Mouse (Mus musculus): ENCODE data around the gene Cyp2d11. TPM values are rescaled to one million over a fixed set of nuclear protein-coding genes. Genes with fewer than 3 reads are reported as not detected.
A peak's percentile ranks its signal among the peaks of the same experiment; 100 is the strongest.
"Not testable (repeated sequence)": the region's sequence is repeated elsewhere in the genome, so short reads cannot be mapped to it uniquely, and the experiment has no call there.

Gene Cyp2d11
- polyA plus RNA-seq (2014; fragmentation: Nextera tagmentation; extraction: Ambion mirVana): not detected in 2 replicates

DNA sequence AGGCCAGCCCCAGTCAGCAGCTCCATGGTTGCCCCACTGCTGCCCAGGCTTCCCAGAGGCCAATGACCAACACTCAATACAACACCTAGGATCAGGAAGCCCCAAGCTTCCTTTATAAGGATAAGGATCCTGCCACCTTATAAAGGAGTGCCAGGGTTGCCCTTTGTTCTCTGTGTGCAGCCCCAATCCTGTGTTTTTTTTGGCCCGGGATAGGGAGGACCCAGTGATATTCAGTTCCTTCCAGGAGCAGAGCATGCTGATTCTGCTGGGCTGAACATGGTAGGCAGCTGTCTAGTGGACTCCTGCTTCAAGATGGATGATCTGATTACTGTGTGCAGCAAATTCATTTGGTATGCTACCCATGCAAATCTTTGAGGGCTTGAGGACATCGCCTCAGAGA lies at the start of gene Cyp2d11:
Gene Cyp2d11 (minus strand): TSS at position 101 of the 400 bp plus-strand sequence.
- H3K27me3 ChIP-seq (replicated peaks; ENCODE audit: control insufficient read depth, insufficient read depth, low read length); H3K27ac ChIP-seq (ENCODE audit: low read depth); H3K4me1 ChIP-seq (replicated peaks; ENCODE audit: control insufficient read depth, insufficient read depth, low read length); H3K4me2 ChIP-seq (ENCODE audit: low read length); H3K36me3 ChIP-seq (ENCODE audit: control insufficient read depth, insufficient read depth, low read length); DNase-seq (ENCODE audit: low spot score); ATAC-seq (replicated peaks; ENCODE audit: low FRiP score, low TSS enrichment, low read depth); H3K9ac ChIP-seq (ENCODE audit: low read length); H3K9me3 ChIP-seq (ENCODE audit: control insufficient read depth, low read length); H3K4me3 ChIP-seq (ENCODE audit: low read depth, low read length): not testable (repeated sequence)
- 81% methylated on average over 2 of the region's 2 CpGs for WGBS

DNA sequence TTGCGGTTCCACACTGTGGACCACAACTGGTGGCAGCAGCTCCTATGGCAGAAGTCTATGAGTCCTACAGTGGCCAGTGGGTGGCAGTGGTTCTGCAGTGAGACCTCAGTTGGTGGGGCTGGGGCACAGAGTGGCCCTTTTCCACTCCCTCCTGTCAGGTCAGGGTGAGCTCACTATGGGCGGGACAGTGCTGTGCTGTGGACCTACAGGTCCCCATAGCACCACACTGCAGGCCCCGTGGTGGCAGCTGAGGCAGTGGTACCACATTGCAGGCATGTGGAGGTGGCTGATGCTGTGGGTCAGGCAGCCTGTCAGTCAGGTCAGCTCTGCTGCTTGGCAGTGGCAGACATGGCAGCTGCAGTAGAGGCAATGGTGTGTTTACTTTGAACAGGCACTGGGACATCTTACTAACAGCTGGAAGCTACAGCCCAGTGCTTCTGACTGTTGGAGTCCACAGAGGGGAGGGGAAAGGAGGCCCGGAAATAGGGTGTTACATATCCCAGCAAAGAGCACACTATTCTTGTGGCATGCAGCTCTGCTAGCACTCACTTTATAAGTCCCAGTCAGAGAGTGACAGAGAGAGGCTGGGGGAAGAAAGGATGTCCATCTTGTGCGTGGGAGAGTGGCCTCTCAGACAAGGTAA lies 44.3 kb upstream of the Cyp2d11 start:
- ATAC-seq (replicated peaks; ENCODE audit: low FRiP score, low TSS enrichment, low read depth) (no peak), DNase-seq (ENCODE audit: low spot score) (peak; percentile 51)
- H3K27me3 ChIP-seq (replicated peaks; ENCODE audit: control insufficient read depth, insufficient read depth, low read length): no peaks in the 10 kb centered on the region
- H3K4me2 ChIP-seq (ENCODE audit: low read length): no peak overlapping the region
- H3K27ac ChIP-seq (ENCODE audit: low read depth): no peak overlapping the region
- WGBS: 55% methylated on average over 5 of the region's 5 CpGs
- peaks cover 5% of the 10 kb centered on the region; the same call in 1 of the 2 replicates for H3K4me1 ChIP-seq (replicated peaks; ENCODE audit: control insufficient read depth, insufficient read depth, low read length)
- H3K9me3 ChIP-seq (ENCODE audit: control insufficient read depth, low read length): no peaks in the 10 kb centered on the region
- H3K4me3 ChIP-seq (ENCODE audit: low read depth, low read length): no peak overlapping the region
- no peak overlapping the region for H3K9ac ChIP-seq (ENCODE audit: low read length)
- no peaks in the 10 kb centered on the region for H3K36me3 ChIP-seq (ENCODE audit: control insufficient read depth, insufficient read depth, low read length)

DNA sequence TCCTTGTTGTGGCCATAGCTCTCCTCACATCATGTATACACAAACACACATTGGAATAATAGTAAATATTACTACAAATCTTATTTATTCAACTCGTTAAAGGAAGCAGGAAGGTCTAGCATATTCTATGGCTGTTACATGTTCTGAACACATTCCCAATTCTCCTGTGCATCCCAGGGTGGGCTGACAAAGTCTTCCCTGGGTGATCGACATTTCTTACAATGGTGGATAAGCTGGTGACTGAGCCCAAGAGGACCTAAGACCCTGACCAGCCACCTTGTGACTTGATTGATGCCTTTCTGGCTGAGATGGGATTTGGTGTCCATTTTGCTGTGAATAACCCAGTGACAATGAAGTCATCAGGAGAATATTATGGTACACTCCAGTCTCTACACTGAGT lies 41.8 kb upstream of the Cyp2d11 start:
- H3K4me2 ChIP-seq (ENCODE audit: low read length): no peak overlapping the region
- no peak overlapping the region for H3K4me3 ChIP-seq (ENCODE audit: low read depth, low read length)
- DNase-seq (ENCODE audit: low spot score): no peak

GRCm38 (mm10) chr15:82435011-82435410 lies 41.2 kb upstream of the Cyp2d11 start:
- Histone ChIP-seq H3K4me2 (ENCODE audit: low read length) (no peak overlapping the region), H3K4me3 (ENCODE audit: low read depth, low read length) (no peak overlapping the region), H3K36me3 (ENCODE audit: control insufficient read depth, insufficient read depth, low read length) (no peaks in the 10 kb centered on the region), H3K9me3 (ENCODE audit: control insufficient read depth, low read length) (no peaks in the 10 kb centered on the region), H3K27ac (ENCODE audit: low read depth) (no peak overlapping the region), H3K9ac (ENCODE audit: low read length) (no peak overlapping the region), H3K27me3 (replicated peaks; ENCODE audit: control insufficient read depth, insufficient read depth, low read length) (no peaks in the 10 kb centered on the region), H3K4me1 (replicated peaks; ENCODE audit: control insufficient read depth, insufficient read depth, low read length) (peaks cover 5% of the 10 kb centered on the region; the same call in 1 of the 2 replicates)
- ATAC-seq (replicated peaks; ENCODE audit: low FRiP score, low TSS enrichment, low read depth) (no peak), DNase-seq (ENCODE audit: low spot score) (no peak)
- 84% methylated on average over 3 of the region's 3 CpGs for WGBS

More for the DNA sequence above, 41.8 kb upstream of the Cyp2d11 start:
- Histone ChIP-seq H3K36me3 (ENCODE audit: control insufficient read depth, insufficient read depth, low read length) (no peaks in the 10 kb centered on the region), H3K4me1 (replicated peaks; ENCODE audit: control insufficient read depth, insufficient read depth, low read length) (peaks cover 5% of the 10 kb centered on the region; the same call in 1 of the 2 replicates), H3K27ac (ENCODE audit: low read depth) (no peak overlapping the region), H3K9me3 (ENCODE audit: control insufficient read depth, low read length) (no peaks in the 10 kb centered on the region), H3K27me3 (replicated peaks; ENCODE audit: control insufficient read depth, insufficient read depth, low read length) (no peaks in the 10 kb centered on the region), H3K9ac (ENCODE audit: low read length) (no peak overlapping the region)
- 84% methylated on average over 2 of the region's 2 CpGs for WGBS
- ATAC-seq (replicated peaks; ENCODE audit: low FRiP score, low TSS enrichment, low read depth): no peak

- Histone ChIP-seq H3K27me3 (replicated peaks; ENCODE audit: control insufficient read depth, insufficient read depth, low read length) (no peaks in the 10 kb centered on the region), H3K9me3 (ENCODE audit: control insufficient read depth, low read length) (no peaks in the 10 kb centered on the region), H3K27ac (ENCODE audit: low read depth) (no peak overlapping the region), H3K4me3 (ENCODE audit: low read depth, low read length) (no peak overlapping the region), H3K4me2 (ENCODE audit: low read length) (no peak overlapping the region), H3K36me3 (ENCODE audit: control insufficient read depth, insufficient read depth, low read length) (no peaks in the 10 kb centered on the region), H3K4me1 (replicated peaks; ENCODE audit: control insufficient read depth, insufficient read depth, low read length) (peaks cover 5% of the 10 kb centered on the region; the same call in 1 of the 2 replicates), H3K9ac (ENCODE audit: low read length) (no peak overlapping the region)
- no peak for DNase-seq (ENCODE audit: low spot score)
- no peak for ATAC-seq (replicated peaks; ENCODE audit: low FRiP score, low TSS enrichment, low read depth)
- WGBS: 94% methylated on average over 3 of the region's 3 CpGs
Measured at GRCm38 (mm10) chr15:82434541-82434940, 40.7 kb upstream of the Cyp2d11 start.

DNA sequence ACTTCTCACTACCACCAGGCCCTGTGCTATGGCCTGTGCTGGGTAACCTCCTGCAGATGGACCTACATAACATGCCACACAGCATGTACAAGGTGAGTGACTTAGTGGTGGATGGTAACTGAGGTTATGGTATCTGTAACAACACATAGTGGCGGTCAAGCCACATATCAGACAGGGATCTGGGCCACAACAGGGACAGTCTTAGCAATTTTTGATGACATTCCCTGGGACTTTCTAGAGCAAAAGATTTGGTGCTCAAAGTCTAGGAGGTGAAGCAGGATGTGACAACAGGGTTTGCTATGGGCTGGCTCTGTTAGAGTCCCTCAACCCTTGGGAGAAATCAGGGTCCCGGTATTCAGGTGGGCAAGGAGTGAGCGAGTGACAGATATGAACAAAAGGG lies 39.8 kb upstream of the Cyp2d11 start:
- ATAC-seq (replicated peaks; ENCODE audit: low FRiP score, low TSS enrichment, low read depth) (no peak), DNase-seq (ENCODE audit: low spot score) (no peak)
- H3K9ac ChIP-seq (ENCODE audit: low read length): no peak overlapping the region
- H3K4me3 ChIP-seq (ENCODE audit: low read depth, low read length): no peak overlapping the region
- no peak overlapping the region for H3K27ac ChIP-seq (ENCODE audit: low read depth)
- WGBS: 96% methylated on average over 3 of the region's 3 CpGs
- H3K9me3 ChIP-seq (ENCODE audit: control insufficient read depth, low read length): no peaks in the 10 kb centered on the region
- no peaks in the 10 kb centered on the region for H3K36me3 ChIP-seq (ENCODE audit: control insufficient read depth, insufficient read depth, low read length)
- peaks cover 5% of the 10 kb centered on the region; the same call in 1 of the 2 replicates for H3K4me1 ChIP-seq (replicated peaks; ENCODE audit: control insufficient read depth, insufficient read depth, low read length)
- H3K27me3 ChIP-seq (replicated peaks; ENCODE audit: control insufficient read depth, insufficient read depth, low read length): no peaks in the 10 kb centered on the region
- no peak overlapping the region for H3K4me2 ChIP-seq (ENCODE audit: low read length)

DNA sequence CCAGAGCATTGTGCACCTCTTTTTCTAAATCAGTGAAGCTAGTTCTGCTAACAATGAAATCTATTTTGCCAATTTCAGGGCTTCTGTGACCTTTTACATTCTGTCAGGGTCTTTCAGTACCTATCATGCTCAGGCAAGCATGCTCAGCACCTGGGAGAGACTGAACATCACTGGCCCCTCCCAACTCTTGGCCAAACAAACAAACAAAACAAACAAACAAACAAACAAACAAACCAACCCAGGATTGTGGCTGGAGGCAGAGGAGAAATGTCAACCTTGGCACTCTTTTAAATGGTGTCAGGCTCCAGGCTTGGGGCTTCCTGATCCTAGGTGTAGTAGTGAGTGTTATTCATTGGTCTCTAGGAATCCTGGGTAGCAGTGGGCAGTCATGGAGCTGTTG lies 39.3 kb upstream of the Cyp2d11 start, which contains the start of gene Cyp2d9:
Gene Cyp2d9 (plus strand): TSS at position 301 of the 400 bp plus-strand sequence.
- ATAC-seq (replicated peaks; ENCODE audit: low FRiP score, low TSS enrichment, low read depth) (no peak), DNase-seq (ENCODE audit: low spot score) (no peak)
- Histone ChIP-seq H3K9ac (ENCODE audit: low read length) (no peak within 1 kb of the TSS), H3K27ac (ENCODE audit: low read depth) (no peak within 1 kb of the TSS), H3K9me3 (ENCODE audit: control insufficient read depth, low read length) (no peaks in the 10 kb centered on the region), H3K4me3 (ENCODE audit: low read depth, low read length) (no peak within 1 kb of the TSS), H3K4me1 (replicated peaks; ENCODE audit: control insufficient read depth, insufficient read depth, low read length) (peaks cover 4% of the 10 kb centered on the region; the same call in 1 of the 2 replicates), H3K36me3 (ENCODE audit: control insufficient read depth, insufficient read depth, low read length) (no peaks in the 10 kb centered on the region), H3K27me3 (replicated peaks; ENCODE audit: control insufficient read depth, insufficient read depth, low read length) (no peaks in the 10 kb centered on the region), H3K4me2 (ENCODE audit: low read length) (no peak within 1 kb of the TSS)

DNA sequence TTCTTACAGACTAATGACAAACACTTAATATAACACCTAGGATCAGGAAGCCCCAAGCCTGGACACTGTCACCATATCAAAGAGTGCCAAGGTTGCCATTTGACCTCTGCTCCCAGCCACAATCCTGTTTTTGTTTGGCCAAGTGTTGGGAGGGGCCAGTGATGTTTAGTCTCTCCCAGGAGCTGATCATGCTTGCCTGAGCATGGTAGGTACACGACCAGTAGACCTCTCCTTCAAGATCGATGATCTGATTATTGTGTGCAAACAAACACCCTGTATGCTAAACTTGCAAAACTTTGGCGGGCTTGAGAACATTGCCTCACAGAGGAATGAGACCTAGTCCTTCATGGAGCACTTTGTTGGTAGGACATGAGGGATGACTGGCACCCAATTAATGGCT lies 29.6 kb upstream of the Cyp2d11 start:
- 86% methylated on average over 3 of the region's 3 CpGs for WGBS

GRCm38 (mm10) chr15:82422935-82423334 lies 29.1 kb upstream of the Cyp2d11 start:
- Histone ChIP-seq H3K4me2 (ENCODE audit: low read length) (no peak overlapping the region), H3K27ac (ENCODE audit: low read depth) (no peak overlapping the region), H3K4me3 (ENCODE audit: low read depth, low read length) (no peak overlapping the region), H3K4me1 (replicated peaks; ENCODE audit: control insufficient read depth, insufficient read depth, low read length) (no peaks in the 10 kb centered on the region), H3K27me3 (replicated peaks; ENCODE audit: control insufficient read depth, insufficient read depth, low read length) (no peaks in the 10 kb centered on the region), H3K36me3 (ENCODE audit: control insufficient read depth, insufficient read depth, low read length) (no peaks in the 10 kb centered on the region), H3K9me3 (ENCODE audit: control insufficient read depth, low read length) (no peaks in the 10 kb centered on the region), H3K9ac (ENCODE audit: low read length) (no peak overlapping the region)
- no peak for ATAC-seq (replicated peaks; ENCODE audit: low FRiP score, low TSS enrichment, low read depth)
- 79% methylated on average over 4 of the region's 4 CpGs for WGBS
- DNase-seq (ENCODE audit: low spot score): peak; percentile 38

More for the DNA sequence above, 29.6 kb upstream of the Cyp2d11 start:
- no peak for ATAC-seq (replicated peaks; ENCODE audit: low FRiP score, low TSS enrichment, low read depth)
- Histone ChIP-seq H3K4me1 (replicated peaks; ENCODE audit: control insufficient read depth, insufficient read depth, low read length) (no peaks in the 10 kb centered on the region), H3K27ac (ENCODE audit: low read depth) (no peak overlapping the region), H3K9ac (ENCODE audit: low read length) (no peak overlapping the region), H3K9me3 (ENCODE audit: control insufficient read depth, low read length) (no peaks in the 10 kb centered on the region), H3K4me2 (ENCODE audit: low read length) (no peak overlapping the region), H3K4me3 (ENCODE audit: low read depth, low read length) (no peak overlapping the region), H3K36me3 (ENCODE audit: control insufficient read depth, insufficient read depth, low read length) (no peaks in the 10 kb centered on the region), H3K27me3 (replicated peaks; ENCODE audit: control insufficient read depth, insufficient read depth, low read length) (no peaks in the 10 kb centered on the region)
- no peak for DNase-seq (ENCODE audit: low spot score)

Measured in intestine, embryonic 14.5 days (tissue).